ENCODE assay signal across 22 mouse cellular contexts in genomic region chr5:35117633-35118032, GRCm38 (mm10).
"Had no signal": no experiment of that assay in that cellular context is flagged by ENCODE, and none has a peak within 500 bp of the region (broad histone marks: within the 10 kb centered on the region; RNA-seq: fewer than 3 reads in every experiment).

No protein-coding gene starts in this region.

- ATAC-seq: hindbrain, embryonic 16.5 days; inflammation-experienced regulatory T-cells, adult 6 months; intestine, embryonic 15.5 days; intestine, postnatal 0 days; liver, embryonic 12.5 days had no signal

- H3K9ac ChIP-seq: heart, embryonic 12.5 days; hindbrain, embryonic 13.5 days; intestine, embryonic 15.5 days; limb, embryonic 13.5 days; limb, embryonic 15.5 days; liver, embryonic 12.5 days had no signal

- H3K9me3 ChIP-seq: heart, embryonic 10.5 days; heart, embryonic 12.5 days; hindbrain, embryonic 13.5 days; intestine, embryonic 15.5 days; limb, embryonic 13.5 days; limb, embryonic 15.5 days; liver, embryonic 12.5 days had no signal

- H3K4me1 ChIP-seq: hindbrain, embryonic 13.5 days; intestine, embryonic 15.5 days; limb, embryonic 13.5 days; limb, embryonic 15.5 days had no signal

- H3K27me3 ChIP-seq: heart, embryonic 12.5 days; hindbrain, embryonic 13.5 days; intestine, embryonic 15.5 days; limb, embryonic 15.5 days had no signal

- H3K4me2 ChIP-seq: heart, embryonic 12.5 days; hindbrain, embryonic 13.5 days; intestine, embryonic 15.5 days; limb, embryonic 13.5 days; limb, embryonic 15.5 days; liver, embryonic 12.5 days had no signal

- H3K27ac ChIP-seq: gastrocnemius, adult 2 months; heart, embryonic 10.5 days; hindbrain, embryonic 13.5 days; intestine, embryonic 15.5 days; layer of hippocampus, adult 2 months; left cerebral cortex, adult 2 months; limb, embryonic 13.5 days; limb, embryonic 15.5 days; liver, embryonic 12.5 days had no signal

- DNase-seq: gastrocnemius, adult 2 months; gastrocnemius, postnatal 10 days; gastrocnemius, postnatal 25 days; heart, adult 18-20 months; heart, postnatal 4 days; kidney, adult 18-20 months; kidney, adult 8-10 months; kidney, postnatal 10 days; kidney, postnatal 25 days; kidney, postnatal 4 days had no signal

- H3K36me3 ChIP-seq: heart, embryonic 10.5 days; heart, embryonic 12.5 days; hindbrain, embryonic 13.5 days; intestine, embryonic 15.5 days; limb, embryonic 13.5 days; limb, embryonic 15.5 days; liver, embryonic 12.5 days had no signal

- H3K4me3 ChIP-seq: gastrocnemius, adult 2 months; heart, embryonic 10.5 days; heart, embryonic 12.5 days; hindbrain, embryonic 13.5 days; intestine, embryonic 15.5 days; layer of hippocampus, adult 2 months; left cerebral cortex, adult 2 months; limb, embryonic 13.5 days; limb, embryonic 15.5 days; liver, embryonic 12.5 days had no signal
